Mouse (Mus musculus) 416B (cell line): ENCODE measurements around the gene Tanc1.
A peak's percentile ranks its signal among the peaks of the same experiment; 100 is the strongest.

Experiments
- DNase-seq: peaks from one replicate; pipeline ENCODE4 v3.0.0; 2011; ENCODE audit warnings: low read depth

Gene Tanc1

DNA sequence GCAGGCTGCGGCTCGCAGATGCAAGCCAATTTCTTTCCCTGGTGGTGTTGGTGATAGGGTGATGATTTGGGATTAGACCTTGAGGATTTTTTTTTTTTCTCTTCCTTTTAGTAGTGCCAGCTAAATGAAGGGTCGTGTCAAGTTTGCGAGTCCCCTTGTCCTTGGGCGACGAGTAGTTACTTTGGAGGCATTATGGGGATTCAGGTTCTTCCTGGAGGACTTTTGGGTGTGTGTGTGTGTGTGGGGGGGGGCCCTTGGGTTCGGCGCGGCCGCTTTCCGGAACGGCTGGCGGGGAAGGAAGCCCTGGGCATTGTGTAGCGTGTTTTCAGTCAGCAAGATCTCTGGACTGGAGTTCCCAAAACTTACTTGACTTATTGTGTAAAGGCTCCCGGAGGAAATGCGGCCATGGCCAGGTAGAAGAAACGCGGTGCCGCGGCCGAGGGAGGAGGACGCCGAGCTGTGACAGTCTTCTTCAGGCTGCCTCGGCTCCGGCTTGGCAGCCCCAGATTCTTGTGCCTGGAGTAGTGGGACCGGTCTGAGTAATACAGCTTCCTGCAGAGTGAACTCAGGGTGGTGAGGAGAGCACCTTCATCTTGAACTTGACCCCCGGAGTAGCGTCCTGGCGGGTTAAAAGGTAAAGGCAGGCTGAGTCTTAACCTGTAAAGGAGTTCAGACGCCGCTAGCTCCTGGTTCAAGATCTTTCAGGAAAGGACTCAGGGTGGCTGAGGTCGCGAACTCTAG, 1.1 kb downstream of the Tanc1 start:
- peak; percentile 53 for DNase-seq

GRCm38 (mm10) chr2:59613474-59614019, 1.7 kb downstream of the Tanc1 start:
- DNase-seq: no peak

DNA sequence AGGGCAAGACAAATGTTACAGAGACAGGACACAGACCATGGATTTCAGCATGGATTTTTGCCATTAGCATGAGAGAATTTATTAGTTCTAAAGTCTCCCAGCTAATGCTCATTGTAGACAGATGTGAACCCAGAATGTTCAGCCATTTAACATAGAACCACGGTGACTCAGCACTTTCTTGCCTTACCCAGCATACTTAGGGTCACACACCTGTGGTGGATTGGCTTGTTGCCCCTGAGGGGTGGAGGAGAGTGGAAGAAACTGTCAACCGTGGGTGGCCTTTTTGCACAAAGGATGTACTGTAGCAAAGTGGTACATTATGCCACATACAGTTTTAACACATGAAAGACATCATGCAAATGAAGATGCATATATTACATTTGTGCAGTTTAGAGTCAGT, 5.0 kb downstream of the Tanc1 start:
- no peak for DNase-seq

DNA sequence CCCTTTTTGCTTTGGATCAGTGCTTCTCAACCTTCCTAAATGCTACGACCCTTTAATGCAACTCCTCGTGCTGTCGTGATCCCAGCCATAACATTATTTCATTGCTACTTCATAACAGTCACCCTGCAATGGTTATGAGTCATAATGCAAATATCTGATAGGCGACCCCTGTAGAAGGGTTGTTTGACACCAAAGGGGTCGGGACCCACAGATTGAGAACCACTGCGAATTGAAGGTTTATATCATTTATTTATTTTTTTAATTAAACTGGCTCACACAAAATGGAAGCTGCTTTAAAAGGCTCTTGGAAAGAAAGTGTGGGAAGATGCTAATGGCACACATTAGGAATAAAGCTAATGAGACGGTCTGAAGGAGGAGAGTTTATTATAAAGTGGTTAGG, 7.2 kb downstream of the Tanc1 start:
- no peak for DNase-seq

GRCm38 (mm10) chr2:59620601-59621000, 8.8 kb downstream of the Tanc1 start:
- DNase-seq: peak; percentile 60

DNA sequence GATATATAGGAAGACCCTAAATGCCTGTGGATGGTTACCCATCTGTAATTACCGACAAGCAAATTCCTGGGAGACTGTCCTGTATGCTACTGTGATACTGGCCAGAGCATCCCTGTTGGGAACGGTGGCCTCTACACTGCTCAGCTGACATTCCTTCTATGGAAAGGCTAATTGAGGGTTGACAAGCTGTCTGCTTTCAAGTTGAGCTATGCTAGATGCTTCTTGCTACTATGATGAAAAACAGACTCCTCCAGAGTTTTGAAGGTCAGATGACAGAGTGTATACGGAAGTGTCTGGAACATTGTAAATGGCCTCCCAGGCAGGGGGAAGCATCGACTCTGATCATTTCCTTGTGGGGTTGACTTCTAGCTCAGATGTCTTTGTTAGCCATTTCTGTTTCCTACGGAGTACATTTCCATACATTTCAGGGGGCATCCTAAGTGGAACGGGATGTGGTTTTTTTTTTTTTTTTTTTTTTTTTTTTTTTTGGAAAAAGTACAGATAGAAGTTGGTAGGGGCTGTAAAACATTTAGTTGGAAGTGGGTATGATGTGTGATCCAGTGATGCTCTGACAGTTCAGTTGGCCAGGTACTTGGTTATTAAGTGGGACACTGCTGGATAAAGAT, 10.8 kb downstream of the Tanc1 start:
- DNase-seq: no peak

GRCm38 (mm10) chr2:59623858-59624257, 12.0 kb downstream of the Tanc1 start:
- no peak for DNase-seq

- no peak for DNase-seq
Measured at GRCm38 (mm10) chr2:59625416-59625815, 13.6 kb downstream of the Tanc1 start.

- no peak for DNase-seq
Measured at GRCm38 (mm10) chr2:59625927-59626326, 14.1 kb downstream of the Tanc1 start.

GRCm38 (mm10) chr2:59626422-59626821, 14.6 kb downstream of the Tanc1 start:
- no peak for DNase-seq

GRCm38 (mm10) chr2:59627502-59627901, 15.7 kb downstream of the Tanc1 start:
- DNase-seq: no peak

DNA sequence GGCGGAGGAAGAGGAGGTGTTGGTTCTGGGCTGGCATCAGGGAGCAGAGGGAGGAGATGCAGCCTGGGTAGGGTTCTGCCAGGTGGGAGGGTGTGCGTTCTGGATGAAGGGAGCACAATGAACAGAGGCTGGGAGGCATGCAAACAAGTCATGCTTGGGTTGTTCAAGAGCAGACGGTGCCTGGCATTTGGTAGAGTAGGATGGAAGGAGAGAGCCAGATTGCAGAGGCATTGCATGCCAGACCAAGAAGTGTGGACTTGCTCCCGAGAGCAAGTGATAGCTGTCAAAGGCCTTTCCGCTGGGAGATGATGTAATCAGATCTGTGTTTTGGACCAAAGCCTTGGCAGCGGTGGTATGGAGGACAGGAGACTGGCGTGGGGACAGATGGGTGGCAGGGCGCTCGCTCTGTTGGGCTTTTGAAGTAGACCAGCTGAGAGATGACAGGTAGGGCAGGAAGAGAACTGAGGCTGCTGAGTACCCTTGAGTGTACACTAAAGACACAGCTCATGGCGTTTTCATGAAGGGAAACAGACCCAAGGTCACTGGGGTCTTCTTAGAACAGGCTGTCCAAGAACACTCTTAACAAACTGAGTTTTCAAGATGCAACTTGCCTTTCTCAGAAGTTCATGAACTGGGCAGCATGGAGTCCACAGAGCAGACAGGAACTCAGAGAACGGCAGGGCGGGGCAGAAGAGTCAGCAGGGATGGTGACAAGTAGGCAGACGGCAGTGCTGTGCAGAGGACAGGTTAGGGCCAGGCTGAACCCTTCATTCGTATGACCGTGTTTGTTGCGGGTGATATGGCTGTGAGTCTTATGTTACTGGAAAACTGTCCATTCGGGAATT, 16.4 kb downstream of the Tanc1 start:
- DNase-seq: no peak

DNA sequence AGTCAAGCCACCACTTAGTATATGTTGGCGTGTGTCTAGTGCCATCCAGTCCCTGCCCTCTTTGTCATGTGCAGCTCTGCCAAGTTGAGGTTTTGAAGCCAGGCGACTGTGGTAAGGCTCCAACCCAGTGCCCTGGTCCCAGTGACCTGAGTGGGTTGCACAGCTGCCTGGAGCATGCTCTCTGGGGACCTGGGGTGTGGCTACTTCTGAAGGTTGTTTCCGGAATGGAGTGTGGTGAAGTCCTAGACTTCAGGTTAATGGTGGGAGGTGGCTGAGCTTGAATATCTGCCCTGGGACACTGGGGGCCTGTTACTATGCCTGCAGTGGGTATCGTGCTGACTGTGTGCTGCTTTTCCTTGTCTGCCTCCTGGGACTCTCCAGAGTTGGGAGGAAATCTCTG, 18.0 kb downstream of the Tanc1 start:
- DNase-seq: no peak

- peak; percentile 79 for DNase-seq
Measured at GRCm38 (mm10) chr2:59631406-59631805, 19.6 kb downstream of the Tanc1 start.

GRCm38 (mm10) chr2:59633761-59634430, 22.1 kb downstream of the Tanc1 start:
- DNase-seq: peak; percentile 76

GRCm38 (mm10) chr2:59637040-59637785, 25.4 kb downstream of the Tanc1 start:
- DNase-seq: no peak

- peak; percentile 94 for DNase-seq
Measured at GRCm38 (mm10) chr2:59642722-59643121, 30.9 kb downstream of the Tanc1 start.

DNA sequence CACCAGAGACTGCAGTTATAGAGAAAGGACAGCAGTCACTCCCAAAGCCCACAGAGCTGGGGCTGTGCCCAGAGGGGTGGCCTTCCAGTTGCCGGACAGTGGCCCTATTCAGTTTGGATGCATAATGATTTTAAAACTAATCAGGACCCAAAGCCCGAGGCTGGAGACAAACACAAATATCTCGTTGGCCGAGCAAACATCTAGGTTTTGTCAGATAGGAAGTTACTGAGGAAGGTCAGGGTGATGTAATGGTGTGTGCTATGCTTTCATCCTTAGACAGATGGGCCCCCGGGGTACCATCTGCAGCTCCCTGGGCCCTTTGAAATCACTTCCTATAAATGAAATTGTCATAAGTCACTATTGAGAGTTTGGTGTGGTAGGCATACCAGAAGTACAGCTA, 33.0 kb downstream of the Tanc1 start:
- DNase-seq: peak; percentile 63

GRCm38 (mm10) chr2:59645515-59645914, 33.7 kb downstream of the Tanc1 start:
- DNase-seq: no peak

DNA sequence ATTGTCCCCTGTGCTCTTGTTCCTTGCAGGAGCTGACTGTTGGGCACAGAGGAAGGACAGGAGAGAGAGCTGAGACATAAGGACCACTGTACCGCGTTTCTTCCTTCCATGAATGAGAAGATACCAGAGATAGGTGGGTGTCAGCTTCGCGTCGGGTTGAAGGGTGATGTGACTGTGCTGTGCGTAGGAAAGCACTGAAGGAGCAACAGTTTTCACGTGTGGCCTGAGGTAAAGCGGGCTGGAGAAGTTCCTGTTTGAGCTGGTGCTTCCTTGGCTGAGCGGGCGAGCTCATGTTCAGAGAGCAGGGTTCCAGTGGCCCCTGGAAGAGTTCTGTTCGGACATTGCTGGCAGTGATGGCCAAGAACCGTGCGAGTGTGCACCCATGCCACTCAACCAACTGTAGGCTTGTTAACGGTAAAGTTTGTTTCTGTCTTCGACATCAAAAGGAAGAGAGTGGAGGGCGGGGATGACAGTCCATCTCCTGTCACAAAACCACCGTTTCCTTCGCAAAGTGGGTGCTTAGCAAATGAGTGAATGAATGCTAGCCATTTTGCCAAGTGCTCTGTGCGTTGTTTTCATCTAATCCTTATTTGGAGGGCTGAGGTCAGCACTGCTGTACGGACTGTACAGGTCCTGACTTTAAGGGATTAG, 35.0 kb downstream of the Tanc1 start:
- peak; percentile 77 for DNase-seq

GRCm38 (mm10) chr2:59648444-59648843, 36.6 kb downstream of the Tanc1 start:
- DNase-seq: no peak
